Mouse (Mus musculus) hindbrain, embryonic 11.5 days (tissue): ENCODE measurements at regions not wholly inside any gene's neighbourhood (a gene's known extent, or its start where the extent isn't known, plus 50 kb on each side); places are given as distances from the start of the nearest gene placed in this dataset.

Experiments
- ATAC-seq: fragments of 200-750 bp; cut with Nextera tagmentation; 2 replicates; pipeline ENCODE4 v1.8.0; 2017; ENCODE audit warnings: mild to moderate bottlenecking, moderate TSS enrichment, moderate library complexity; ENCODE audit not compliant: low FRiP score
- DNase-seq: peaks from one replicate; pipeline ENCODE4 v3.0.0-alpha.2; 2015; ENCODE audit warnings: low spot score
- H3K27ac ChIP-seq: fragments of 300-500 bp; sonication (generic); 2 replicates; pipeline ENCODE4 v1.5.1; 2014; ENCODE audit warnings: mild to moderate bottlenecking, low read depth, low read length
- H3K27me3 ChIP-seq: fragments of 300-500 bp; sonication (generic); 2 replicates; pipeline ENCODE4 v1.6.1; 2014; ENCODE audit warnings: mild to moderate bottlenecking, low read length, moderate library complexity, mixed read lengths; ENCODE audit not compliant: control insufficient read depth, insufficient read depth
- H3K36me3 ChIP-seq: fragments of 300-500 bp; sonication (generic); 2 replicates; pipeline ENCODE4 v1.6.1; 2014; ENCODE audit warnings: mild to moderate bottlenecking, low read length, moderate library complexity, mixed read lengths; ENCODE audit not compliant: control insufficient read depth, insufficient read depth
- H3K4me1 ChIP-seq: fragments of 300-500 bp; sonication (generic); replicated peaks from 2 replicates; pipeline ENCODE4 v1.6.1; 2014; ENCODE audit warnings: low read length, mixed read lengths; ENCODE audit not compliant: control insufficient read depth, insufficient read depth
- H3K4me2 ChIP-seq: fragments of 300-500 bp; sonication (generic); replicated peaks from 2 replicates; pipeline ENCODE4 v1.6.1; 2014; ENCODE audit warnings: mild to moderate bottlenecking, low read depth, low read length
- H3K4me3 ChIP-seq: fragments of 300-500 bp; sonication (generic); 2 replicates; pipeline ENCODE4 v1.5.1; 2014; ENCODE audit warnings: low read depth, low read length
- H3K9ac ChIP-seq: fragments of 300-500 bp; sonication (generic); 2 replicates; pipeline ENCODE4 v1.6.1; 2014; ENCODE audit warnings: low read depth, low read length
- H3K9me3 ChIP-seq: fragments of 300-500 bp; sonication (generic); 2 replicates; pipeline ENCODE4 v1.6.1; 2016; ENCODE audit warnings: low read length; ENCODE audit not compliant: control insufficient read depth
- WGBS: fragments of 180-500 bp; shearing (Covaris S2); extraction: QIAGEN DNeasy Blood & Tissue Kit; methylation state at CpG from one replicate; pipeline ENCODE4 v1.1.7; 2014; 5-methylcytosine and 5-hydroxymethylcytosine counted together

DNA sequence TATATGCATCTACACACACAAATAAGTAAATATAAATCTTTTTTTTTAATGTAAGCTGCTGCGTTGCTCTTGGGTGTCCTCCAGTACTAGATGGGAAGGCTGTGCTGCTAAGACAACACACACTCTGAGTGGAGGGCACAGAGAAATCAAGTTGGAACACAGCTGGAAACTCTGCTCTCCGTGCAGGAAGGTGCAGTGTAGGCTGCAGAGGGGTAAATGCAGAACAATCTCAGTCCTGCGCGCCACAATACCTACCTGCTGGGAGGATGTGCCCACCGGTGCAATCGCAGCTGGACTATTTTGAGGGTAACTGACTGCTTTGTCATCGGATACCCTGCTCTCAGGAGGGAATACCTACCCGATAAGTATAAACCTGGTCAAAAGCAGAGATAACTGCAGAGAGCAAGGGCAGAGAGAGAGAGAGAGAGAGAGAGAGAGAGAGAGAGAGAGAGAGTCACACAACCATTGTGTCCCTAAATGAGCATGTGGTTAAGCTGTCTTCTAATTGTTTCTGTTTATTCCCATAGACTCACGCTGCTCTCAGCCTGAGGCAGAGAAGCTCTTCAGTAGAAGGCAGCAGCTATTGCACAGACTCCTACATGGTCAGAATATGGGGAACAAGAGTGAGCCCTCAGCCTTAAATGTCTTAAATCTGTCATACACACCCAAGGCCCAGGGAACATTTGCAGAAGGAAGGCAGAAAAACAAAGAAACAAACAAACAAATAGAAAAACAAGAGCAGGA lies 167.9 kb upstream of the Jade1 start:
- 56% methylated on average over 9 of the region's 9 CpGs for WGBS
- Histone ChIP-seq H3K36me3 (no peaks in the 10 kb centered on the region), H3K27ac (no peak overlapping the region), H3K4me1 (no peaks in the 10 kb centered on the region), H3K9me3 (no peaks in the 10 kb centered on the region), H3K27me3 (no peaks in the 10 kb centered on the region), H3K4me2 (no peak overlapping the region), H3K4me3 (no peak overlapping the region), H3K9ac (no peak overlapping the region)
- ATAC-seq (no peak), DNase-seq (no peak)

DNA sequence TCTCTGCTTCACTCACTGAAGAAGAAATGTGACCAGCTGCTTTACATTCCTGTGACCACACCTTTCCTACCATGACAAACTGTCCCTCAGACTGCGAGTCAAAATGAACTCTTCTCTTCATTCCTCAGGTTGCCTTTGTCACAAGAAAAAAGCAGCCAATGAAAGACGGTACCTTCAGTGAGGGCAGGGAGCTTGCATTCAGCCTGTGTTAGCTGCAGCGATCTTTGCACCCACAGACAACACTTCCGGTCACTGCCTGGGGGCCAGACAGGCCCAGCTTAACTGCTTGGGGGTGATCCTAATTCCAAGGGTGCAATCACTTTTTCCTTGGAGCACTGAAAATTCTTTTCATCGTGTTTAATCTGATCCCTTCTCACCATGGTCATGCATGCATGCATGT lies 169.2 kb upstream of the Jade1 start:
- DNase-seq: no peak
- no peaks in the 10 kb centered on the region for H3K9me3 ChIP-seq
- WGBS: 67% methylated on average over 5 of the region's 5 CpGs
- H3K4me1 ChIP-seq: no peaks in the 10 kb centered on the region
- no peak overlapping the region for H3K9ac ChIP-seq
- H3K4me3 ChIP-seq: no peak overlapping the region
- ATAC-seq: no peak
- H3K27ac ChIP-seq: no peak overlapping the region
- H3K27me3 ChIP-seq: no peaks in the 10 kb centered on the region
- no peaks in the 10 kb centered on the region for H3K36me3 ChIP-seq
- no peak overlapping the region for H3K4me2 ChIP-seq

DNA sequence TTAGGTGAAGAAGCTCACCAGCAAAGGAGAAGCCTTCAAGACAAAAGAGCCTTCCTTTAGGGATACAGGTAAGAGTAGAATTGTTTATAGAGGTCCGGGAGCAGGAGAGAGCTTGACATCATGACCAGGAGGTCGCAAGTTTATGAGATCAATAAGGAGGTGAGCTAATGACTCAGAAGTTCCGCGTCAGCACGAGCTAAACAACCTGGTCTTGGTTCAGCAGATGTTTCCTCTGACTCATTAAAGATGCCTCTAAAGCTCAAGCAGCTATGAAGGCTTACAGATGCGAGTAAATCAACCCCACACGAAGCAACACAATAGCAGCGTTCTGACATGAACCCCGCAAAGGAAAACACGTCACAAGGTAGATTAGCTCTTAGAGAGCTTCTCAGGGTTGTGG lies 171.1 kb upstream of the Jade1 start:
- Histone ChIP-seq H3K36me3 (no peaks in the 10 kb centered on the region), H3K9me3 (no peaks in the 10 kb centered on the region), H3K4me1 (no peaks in the 10 kb centered on the region), H3K4me2 (no peak overlapping the region), H3K9ac (no peak overlapping the region), H3K27me3 (no peaks in the 10 kb centered on the region), H3K27ac (no peak overlapping the region), H3K4me3 (no peak overlapping the region)
- no peak for ATAC-seq
- DNase-seq: no peak
- WGBS: 85% methylated on average over 10 of the region's 10 CpGs

DNA sequence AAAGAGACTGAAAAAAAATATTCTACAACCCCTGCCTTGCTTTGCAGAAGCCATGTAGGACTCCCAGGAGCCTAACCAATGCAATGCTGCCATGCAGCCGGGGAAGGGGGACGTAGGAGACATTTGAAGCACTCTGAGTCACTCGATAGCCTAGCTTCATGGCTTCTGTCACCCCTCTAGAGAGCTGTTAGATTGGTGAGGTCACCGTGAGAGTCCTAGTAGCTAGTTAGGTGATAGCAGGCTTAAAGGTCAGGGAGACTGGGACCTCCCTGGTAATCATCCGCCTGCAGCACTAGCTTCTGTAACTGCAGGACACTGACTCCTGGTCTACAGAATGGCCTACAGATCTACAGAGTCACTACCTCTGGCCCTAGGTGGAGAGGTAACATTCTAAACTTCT lies 177.0 kb upstream of the Jade1 start:
- no peak overlapping the region for H3K27ac ChIP-seq
- H3K4me2 ChIP-seq: no peak overlapping the region
- ATAC-seq (no peak), DNase-seq (no peak)
- H3K4me3 ChIP-seq: no peak overlapping the region
- no peaks in the 10 kb centered on the region for H3K9me3 ChIP-seq
- H3K27me3 ChIP-seq: no peaks in the 10 kb centered on the region
- no peak overlapping the region for H3K9ac ChIP-seq
- H3K4me1 ChIP-seq: no peaks in the 10 kb centered on the region
- WGBS: 86% methylated on average over 5 of the region's 5 CpGs
- no peaks in the 10 kb centered on the region for H3K36me3 ChIP-seq

DNA sequence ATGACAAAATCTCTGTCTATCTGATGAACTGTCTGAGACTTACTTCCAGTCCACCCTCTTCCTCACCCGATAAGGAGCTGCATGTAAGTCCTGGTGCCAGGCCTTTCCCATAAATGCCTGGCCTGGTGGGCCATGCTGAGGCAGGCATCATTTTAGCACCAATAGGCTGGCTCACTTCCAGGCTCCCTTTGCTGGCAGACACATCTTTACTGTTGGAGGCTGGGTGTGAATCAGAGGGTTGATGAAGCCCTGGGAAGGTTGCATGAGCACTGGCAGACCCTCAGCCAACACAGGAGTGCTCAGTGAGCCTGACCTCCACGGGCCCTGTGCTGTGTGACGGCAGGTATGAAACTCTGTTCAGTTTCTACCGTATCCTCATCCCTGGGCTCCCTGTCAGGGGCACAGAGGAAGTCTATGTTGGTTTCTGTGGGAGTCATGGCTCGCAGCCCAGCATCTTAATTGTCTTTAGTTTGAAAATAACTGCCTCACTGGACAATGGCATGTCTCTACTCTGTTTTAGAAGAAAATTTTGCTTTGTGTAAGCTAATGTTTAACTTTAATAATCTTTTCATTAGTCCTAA lies 177.6 kb upstream of the Jade1 start:
- H3K27me3 ChIP-seq: no peaks in the 10 kb centered on the region
- no peak overlapping the region for H3K9ac ChIP-seq
- no peaks in the 10 kb centered on the region for H3K9me3 ChIP-seq
- ATAC-seq: no peak
- H3K4me2 ChIP-seq: no peak overlapping the region
- no peak overlapping the region for H3K4me3 ChIP-seq
- 83% methylated on average over 5 of the region's 5 CpGs for WGBS
- no peak overlapping the region for H3K27ac ChIP-seq
- DNase-seq: no peak
- H3K36me3 ChIP-seq: no peaks in the 10 kb centered on the region
- no peaks in the 10 kb centered on the region for H3K4me1 ChIP-seq

DNA sequence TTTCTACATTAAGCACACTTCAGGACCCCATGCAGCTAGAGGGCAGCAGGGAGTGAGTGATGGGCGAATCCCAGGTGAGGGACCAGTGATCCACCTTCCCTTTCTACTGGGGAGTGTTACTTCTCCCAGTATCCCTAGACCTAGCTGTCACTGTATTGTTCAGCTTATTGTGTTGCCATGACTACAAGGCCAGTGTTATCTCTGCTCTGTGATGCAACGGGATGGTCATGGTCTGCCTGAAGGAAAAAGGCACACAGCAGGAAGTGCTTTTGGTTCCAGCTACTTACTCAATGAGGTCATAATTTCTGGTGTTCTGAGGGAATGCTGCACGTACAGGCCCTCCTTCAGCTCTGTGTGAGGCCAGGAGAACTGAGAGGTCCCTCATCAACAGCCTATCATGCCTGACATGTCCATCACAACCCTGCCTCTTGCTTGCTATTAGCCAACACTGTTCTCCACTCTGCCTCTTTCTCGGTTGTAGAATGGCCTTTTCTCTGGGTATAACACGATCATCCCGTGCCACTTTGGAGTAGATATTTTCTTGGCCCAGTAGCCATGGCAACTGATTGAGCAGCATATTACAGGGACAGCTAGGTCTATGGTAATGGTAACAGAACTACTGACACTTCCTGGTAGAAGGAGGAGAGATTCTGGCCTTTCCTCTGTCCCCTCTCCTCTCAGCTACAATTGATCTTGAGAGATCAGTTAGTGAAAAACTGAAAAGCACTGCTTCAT lies 178.5 kb upstream of the Jade1 start:
- ATAC-seq: peak; percentile 73
- no peak overlapping the region for H3K27ac ChIP-seq
- H3K9me3 ChIP-seq: no peaks in the 10 kb centered on the region
- peak; percentile 14 for DNase-seq
- no peaks in the 10 kb centered on the region for H3K36me3 ChIP-seq
- H3K9ac ChIP-seq: no peak overlapping the region
- no peaks in the 10 kb centered on the region for H3K4me1 ChIP-seq
- H3K4me2 ChIP-seq: no peak overlapping the region
- 46% methylated on average over 6 of the region's 6 CpGs for WGBS
- H3K27me3 ChIP-seq: no peaks in the 10 kb centered on the region
- no peak overlapping the region for H3K4me3 ChIP-seq

DNA sequence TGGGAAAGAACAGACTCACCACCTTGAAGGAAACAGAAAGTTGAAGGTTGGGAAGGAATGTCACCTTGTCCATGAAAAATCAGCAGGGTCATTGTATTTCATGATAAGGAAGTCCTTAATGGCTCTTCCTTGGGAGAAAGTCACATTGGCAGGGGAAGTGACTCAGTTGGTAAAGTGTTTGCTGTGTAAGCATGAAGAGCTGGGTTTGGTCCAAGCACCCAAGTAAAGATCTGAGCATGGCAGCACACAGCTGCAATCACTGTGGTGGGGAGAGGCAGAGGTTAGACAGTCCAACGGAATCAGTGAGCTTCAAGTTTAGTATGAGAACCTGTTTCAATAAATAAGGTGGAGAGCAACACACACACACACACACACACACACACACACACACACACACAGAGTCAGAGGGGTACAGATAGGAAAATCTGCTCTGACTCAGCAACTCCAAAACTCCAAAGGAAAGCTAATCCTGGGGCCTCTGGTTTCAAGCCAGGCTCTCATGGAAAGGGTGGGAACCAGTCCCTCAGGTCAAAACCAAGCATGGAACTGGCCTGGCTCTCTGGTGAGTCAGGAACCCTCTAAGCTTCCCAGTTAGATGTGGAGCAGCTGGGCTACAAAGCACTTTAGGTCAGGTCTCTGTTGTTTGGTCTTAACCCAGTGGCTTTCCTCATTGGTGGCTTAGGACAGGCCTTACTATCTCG lies 180.2 kb upstream of the Jade1 start:
- Histone ChIP-seq H3K9ac (no peak overlapping the region), H3K9me3 (no peaks in the 10 kb centered on the region), H3K27me3 (no peaks in the 10 kb centered on the region), H3K27ac (no peak overlapping the region), H3K4me3 (no peak overlapping the region), H3K36me3 (no peaks in the 10 kb centered on the region), H3K4me2 (no peak overlapping the region), H3K4me1 (no peaks in the 10 kb centered on the region)
- ATAC-seq (no peak), DNase-seq (no peak)
- WGBS: 92% methylated on average over 2 of the region's 2 CpGs

DNA sequence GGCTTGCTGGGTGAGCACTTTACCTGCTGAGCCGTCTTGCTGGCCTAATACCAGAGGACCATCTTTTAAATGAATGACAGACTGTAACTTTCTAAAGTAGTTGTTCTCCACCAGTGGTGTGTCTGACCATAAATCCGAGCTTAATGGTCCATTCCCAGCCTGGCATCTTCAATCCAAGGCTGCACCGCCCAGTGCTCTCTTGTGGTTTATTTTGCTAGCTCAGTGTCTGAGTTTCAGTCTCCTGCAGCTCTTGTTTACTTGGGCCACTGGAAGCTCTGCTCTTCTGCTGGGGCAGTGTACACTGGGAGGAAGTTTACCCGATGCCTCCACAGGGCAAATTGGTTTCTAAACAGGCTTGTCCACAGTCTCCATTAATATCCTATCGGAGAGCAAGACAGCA lies 182.3 kb upstream of the Jade1 start:
- no peak for ATAC-seq
- no peaks in the 10 kb centered on the region for H3K27me3 ChIP-seq
- no peak overlapping the region for H3K4me3 ChIP-seq
- 73% methylated on average over 5 of the region's 5 CpGs for WGBS
- H3K4me2 ChIP-seq: no peak overlapping the region
- no peak overlapping the region for H3K9ac ChIP-seq
- no peaks in the 10 kb centered on the region for H3K36me3 ChIP-seq
- H3K27ac ChIP-seq: no peak overlapping the region
- DNase-seq: no peak
- no peaks in the 10 kb centered on the region for H3K4me1 ChIP-seq
- H3K9me3 ChIP-seq: no peaks in the 10 kb centered on the region
